Mouse (Mus musculus) cerebellum, adult 2 months (tissue): ENCODE data around the gene Afap1.

Source experiments
- CTCF ChIP-seq: fragments of 200-500 bp; IDR thresholded peaks from 2 replicates; pipeline ENCODE4 v1.5.1; 2011; ENCODE audit warnings: low read depth, mild to moderate bottlenecking, control low read depth, low read length, moderate library complexity, borderline replicate concordance; ENCODE audit not compliant: insufficient read depth
- POLR2A ChIP-seq: fragments of 200-500 bp; IDR thresholded peaks from 2 replicates; pipeline ENCODE4 v1.6.1; 2011; ENCODE audit warnings: low read length, control low read depth, borderline replicate concordance; ENCODE audit not compliant: insufficient read depth

DNA sequence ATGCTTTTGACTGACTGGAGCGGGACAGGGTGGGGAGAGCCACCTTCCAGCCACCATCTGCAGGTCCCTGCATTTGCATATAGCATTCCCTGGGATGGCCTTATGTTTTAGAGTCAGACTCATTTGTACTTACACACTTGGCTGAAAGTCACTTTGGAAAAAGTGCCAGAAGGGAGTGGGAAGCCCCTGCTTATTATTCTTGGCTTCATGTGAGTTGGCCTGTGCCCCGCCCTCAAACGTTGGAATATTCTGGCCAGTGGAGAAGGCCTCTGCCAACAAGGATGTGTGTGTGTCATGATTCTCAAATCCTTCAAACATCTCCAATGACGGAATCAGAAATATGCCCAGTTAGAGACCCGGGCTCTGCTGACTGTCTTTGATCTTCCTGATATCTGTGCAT is 88.2 kb downstream of the Afap1 start:
- no peak for TF ChIP-seq CTCF
- TF ChIP-seq POLR2A, result no peak
